Mouse (Mus musculus) urinary bladder, postnatal 4 days (tissue): ENCODE data around the gene Slc10a7.
A peak's percentile ranks its signal among the peaks of the same experiment; 100 is the strongest.

Experiments
- DNase-seq, 2 experiments: peaks; one replicate each; pipeline ENCODE4 v3.0.0; 2021 to 2022; ENCODE audit warnings: low spot score in 2 of 2

The Slc10a7 gene

DNA sequence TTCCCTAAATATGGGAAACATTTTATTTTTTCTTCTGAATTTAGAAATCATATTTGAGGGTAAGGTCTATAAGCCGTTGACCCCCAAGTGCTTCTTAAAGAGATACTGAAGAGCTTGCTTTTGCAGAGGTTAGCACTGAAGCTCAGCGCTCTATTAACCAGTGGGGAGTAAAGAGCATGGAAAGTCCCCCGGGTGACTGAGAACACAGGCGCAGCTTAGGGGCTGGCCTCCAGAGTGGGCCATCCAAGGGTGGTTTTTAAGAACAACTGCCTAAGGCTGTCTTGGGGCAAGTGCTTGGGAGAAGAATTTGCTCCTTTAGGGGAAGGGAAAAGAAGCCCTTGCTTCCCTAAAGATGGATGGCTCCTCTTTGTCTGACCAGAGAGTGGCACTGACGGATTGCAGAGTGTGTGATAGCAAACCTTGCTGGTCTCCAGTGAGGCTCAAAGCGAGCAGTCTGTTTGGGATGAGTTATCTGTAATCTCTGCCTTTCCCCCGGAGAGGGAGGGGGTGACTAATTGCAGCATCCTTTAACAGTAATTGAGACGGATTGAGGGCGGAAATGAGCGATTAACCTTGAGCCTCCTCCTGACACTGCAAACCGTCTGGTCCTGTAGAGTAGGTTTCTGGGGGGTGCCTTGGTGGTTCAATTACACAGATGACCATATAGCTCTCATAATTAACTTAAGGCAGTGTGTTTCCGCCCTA, 115.7 kb downstream of the Slc10a7 start:
- DNase-seq, result no peak

- no peak for DNase-seq
These were observed 117.5 kb downstream of the Slc10a7 start for GRCm38 (mm10) chr8:78626632-78627031.

DNA sequence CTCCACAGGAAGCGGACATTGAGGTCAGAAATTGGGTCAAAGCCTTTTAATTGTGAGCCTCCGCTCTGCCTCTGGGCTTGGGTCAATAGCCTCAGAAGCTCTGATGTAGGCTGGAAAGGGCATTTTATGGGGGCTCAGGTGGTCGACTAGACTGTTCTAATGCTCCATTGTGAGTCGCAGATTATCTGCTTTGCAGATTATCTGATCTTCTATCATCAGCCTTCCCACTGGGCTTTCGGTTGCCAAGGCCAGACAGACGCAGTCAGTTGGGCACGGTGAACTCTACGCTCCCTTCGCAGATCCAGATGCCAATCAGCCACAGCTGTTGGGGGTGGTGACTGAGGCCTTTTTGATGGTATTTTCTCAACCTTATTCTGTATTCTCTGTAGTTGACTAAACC, 118.6 kb downstream of the Slc10a7 start:
- no peak for DNase-seq

DNA sequence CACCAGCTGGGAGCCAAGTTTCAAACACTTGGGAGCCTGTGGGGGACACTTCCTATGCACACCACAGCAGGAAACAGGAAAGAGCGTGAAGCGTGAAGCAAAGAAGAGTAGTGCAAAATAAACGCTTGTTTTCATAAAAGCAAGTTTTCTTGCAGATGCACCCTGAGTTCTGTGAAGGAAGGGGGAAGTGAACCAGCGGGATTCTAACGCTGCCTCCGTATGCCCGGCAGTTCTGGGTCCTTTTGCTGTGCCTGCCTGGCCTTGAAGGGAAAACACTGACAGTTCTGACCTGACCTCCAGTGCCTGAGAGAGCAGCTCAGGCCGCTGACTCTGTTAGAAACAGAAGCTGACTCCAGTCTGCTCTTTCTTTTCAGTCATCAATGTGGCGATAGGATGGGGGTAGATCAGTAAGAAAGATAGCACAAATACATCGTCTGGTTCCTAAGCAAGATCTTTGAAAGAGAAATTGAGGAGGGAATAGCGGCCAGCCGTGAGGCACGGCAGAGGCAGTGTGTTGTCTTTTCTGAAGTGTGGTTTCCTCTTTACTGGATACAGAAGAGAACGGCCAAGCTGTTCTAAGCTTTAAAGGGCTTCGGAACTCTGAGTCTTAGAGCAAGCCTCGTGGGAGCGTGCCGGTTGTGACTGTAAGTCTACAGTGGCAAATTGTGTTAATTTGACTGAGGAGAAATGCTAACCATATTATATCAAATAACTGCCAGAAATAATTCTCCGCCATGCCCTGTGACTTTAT, 121.4 kb downstream of the Slc10a7 start:
- no peak for DNase-seq

DNA sequence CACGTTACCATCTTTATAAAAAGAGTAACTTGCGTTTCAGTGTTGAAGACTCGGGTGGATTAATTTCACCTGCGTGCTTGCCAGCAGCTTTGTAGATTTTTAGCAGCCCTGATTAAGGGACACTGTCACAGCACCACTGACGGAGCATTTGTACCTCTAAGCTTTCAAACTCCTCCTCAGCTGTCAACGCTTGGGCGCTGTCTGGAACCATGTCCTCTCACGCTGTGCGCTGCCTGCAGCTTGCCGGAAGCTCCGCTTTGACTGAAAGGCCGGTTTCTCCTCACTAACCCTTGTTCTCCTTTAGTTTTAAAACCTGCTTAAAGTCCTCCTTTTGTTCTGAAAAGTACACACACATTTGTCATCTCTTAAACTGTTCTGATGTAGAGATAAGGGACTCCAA, 123.9 kb downstream of the Slc10a7 start:
- DNase-seq, result no peak

- no peak for DNase-seq
These were observed 124.9 kb downstream of the Slc10a7 start for GRCm38 (mm10) chr8:78634018-78634417.

DNA sequence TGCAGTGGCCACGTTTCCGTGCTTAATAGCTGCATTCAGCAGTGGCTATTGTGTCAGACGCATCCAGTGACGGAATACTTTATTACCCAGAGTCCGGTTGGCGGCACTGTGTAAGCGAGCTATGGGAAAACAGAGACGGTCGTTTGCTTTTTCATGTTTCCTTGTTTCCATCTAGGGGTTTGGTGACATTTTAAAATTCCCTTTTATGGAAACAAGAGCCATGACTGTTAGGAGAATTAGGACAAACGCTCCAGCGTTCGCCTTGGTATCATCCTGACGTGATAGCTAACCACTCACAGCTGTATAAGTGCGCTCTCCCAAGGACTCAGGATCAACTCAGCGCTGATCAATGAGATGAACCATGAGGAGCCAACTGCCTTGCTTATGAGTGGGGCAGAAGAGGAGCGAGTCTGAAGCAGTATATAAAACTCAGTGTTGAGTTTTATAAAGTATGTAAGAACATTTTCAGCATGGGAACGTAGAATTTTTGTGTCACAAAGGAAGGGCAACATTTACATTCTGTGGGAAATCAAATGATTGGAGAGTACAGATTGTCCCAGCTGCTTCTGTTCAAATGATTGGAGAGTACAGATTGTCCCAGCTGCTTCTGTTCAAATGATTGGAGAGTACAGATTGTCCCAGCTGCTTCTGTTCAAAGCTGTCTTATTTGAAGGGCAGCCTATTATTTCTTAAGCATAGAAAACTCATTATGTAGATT, 125.5 kb downstream of the Slc10a7 start:
- DNase-seq, result no peak

DNA sequence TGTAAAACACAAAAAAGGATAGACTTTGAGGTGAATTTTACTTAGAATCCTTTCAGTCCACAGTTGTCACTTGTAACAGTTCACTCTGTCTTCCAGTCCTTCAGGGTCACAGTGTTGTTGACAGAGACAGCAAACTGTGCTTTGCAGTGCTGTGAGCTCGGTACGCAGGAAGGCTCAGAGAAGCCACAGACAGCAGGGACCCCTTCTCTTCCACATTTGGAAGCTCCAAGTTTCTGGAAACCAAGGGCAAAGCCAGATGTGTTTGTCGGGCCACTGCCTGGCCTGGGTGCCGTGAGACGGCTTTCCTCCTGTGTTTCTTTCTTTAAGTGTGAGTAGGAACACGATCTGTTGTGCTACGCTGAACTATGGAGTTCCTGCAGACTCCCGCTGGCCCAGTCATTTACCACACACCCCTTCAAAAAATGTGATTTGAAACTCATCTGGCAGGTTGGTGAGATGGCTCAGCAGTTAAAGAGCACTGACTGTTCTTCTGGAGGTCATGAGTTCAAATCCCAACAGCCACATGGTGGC, 126.2 kb downstream of the Slc10a7 start:
- no peak for DNase-seq

- DNase-seq, result no peak
These were observed 132.8 kb downstream of the Slc10a7 start for GRCm38 (mm10) chr8:78641919-78642318.

DNA sequence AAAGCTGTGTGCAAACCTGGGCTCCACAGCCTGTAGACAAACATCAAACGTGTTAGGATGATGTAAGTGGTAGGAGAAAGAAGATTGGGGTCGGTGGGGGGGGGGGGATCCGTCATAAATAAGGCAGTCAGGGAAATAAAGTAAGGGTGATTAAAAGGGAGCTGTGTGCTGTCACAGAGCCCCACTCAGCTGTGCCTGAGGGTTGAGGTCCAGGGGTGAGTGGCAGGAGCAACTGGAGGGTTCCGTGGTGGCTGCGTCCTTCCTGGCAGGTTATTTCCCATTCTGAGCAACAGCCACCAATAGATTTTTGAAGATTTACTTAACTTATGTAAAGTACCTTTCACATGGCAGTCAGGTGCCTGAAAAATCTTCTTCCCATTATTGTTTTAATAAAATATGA, 133.2 kb downstream of the Slc10a7 start:
- no peak for DNase-seq

GRCm38 (mm10) chr8:78647000-78647656, 138.0 kb downstream of the Slc10a7 start:
- DNase-seq, result no peak

DNA sequence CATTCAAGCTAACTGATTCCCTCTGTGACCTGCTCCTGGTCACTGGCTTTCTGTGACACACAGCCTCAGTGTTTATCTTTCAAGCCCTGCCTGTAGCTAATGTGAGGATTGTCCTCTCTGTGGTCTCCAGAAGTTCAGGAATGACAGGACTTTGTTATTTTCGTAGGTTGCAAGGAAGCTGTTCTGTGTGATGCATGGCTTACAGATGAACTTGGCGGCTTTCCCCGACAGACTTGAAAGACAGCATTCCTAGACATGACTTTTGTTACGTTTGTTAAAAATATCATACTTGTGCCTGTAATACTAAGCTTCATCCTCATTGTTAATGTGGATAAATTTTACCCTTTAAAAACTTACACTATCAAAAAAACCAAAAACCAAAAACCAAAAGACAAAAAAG, 138.7 kb downstream of the Slc10a7 start:
- no peak for DNase-seq

DNA sequence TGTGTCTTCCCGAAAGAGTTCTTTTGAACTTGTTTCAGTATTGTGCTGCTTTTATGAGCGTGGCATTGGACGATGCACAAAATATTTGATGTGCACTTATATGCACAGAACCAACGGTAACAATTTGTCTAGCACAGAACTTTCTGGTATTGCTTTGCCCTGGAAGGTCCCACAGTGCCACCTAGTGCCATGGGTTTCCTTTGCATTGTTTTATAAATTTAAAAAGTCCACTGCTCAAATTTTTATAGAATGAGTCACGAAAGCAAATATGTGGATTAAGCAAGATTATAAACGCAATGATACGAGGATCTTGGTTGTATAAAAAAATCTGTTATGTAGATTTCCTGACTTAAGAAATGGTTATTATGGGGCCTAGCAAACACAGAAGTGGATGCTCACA, 139.8 kb downstream of the Slc10a7 start:
- DNase-seq, result peak; percentile 52 to 74

DNA sequence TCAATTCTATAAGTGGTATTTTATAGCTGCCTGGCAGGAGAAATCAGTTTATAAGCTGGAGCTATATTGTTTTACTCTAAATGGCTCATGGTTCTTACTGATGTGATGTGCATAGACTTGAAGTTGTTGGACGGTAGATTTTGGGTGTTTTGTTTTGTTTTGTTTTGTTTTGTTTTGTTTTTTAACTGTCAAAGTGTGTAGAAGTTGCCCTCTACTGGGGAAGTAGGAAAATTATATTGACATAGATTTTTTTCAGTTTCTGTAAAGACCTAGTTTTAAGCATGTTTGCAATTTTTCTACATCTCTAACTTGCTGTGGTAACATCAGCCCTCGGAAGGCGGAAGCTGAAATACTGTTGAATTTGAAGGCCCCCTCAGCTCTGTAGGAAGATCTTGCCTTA, 142.5 kb downstream of the Slc10a7 start:
- no peak for DNase-seq

GRCm38 (mm10) chr8:78655351-78656045, 146.4 kb downstream of the Slc10a7 start:
- DNase-seq, result no peak

DNA sequence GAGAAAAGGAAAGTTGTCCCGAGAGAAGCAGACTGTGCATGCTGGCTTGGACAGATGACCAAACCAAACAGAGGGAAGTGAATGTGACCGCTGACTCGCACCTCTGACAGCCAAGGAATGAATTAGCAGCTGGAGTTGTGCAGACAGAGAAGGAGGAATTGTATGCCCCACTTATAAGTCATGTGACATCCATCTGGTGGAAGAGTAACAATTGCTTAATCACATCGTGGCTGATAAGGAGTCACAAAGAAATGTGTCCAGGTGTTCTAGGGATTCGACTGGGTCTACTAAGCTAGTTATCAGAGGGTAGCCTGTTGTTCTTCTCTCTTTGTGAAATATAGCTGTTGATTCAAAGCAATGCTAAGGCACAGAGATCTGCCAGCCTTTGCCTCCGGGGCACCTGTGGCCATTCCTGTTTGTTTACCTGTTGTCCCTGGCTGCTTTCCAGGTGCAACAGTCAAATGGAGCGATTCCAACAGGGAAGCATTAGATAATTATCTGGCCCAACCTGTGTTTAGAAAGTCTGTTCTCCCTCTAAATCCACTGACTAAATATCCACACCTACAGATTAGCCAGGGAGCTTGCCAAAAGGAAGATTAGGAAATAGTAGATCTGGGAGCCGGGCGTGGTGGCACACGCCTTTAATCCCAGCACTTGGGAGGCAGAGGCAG, 147.7 kb downstream of the Slc10a7 start:
- no peak for DNase-seq

DNA sequence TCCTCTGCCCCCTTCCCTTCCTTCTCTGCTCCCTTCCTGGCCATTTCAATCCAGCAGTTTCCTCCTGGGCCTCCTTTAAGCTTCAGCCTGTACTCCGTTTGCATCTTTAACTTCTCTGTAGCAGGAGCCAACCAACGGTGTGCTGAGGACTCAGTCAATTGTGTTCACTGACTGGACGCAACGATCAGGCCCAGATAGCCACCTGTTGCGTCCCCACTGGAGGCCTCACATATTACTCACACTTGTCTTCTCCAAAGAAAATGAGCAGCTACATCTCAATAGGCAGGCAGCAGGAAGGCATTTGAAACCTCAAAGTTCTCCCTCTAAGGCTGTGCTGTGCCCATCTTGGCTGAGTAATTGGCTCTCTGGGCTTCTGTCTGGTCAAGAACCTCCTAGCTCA, 149.0 kb downstream of the Slc10a7 start:
- no peak for DNase-seq

DNA sequence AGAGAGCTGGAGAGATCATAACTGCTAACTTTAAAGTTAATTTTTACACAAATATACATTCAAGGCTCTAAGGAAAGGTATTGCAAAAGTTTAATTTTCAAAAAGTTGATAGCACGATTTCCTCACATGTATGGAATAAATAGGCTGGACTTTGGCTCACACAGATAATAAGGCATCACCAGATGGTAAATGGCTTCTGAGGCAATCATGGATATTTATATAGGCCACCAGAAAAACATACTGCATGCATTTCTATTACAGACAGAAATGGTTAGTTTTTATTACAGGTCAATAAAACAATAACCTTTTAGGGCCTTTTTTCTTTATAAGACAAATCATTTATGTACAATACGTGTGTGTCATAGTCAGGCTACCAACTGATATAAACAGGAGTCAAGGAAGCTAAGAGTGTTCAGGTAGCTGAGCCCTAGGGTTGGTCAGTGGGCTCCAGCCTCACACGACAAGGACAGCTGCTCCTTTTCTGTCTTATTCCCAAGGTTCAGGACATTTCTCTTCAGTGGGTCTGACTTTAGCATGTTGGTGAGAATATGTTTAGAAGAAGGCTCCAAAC, 150.6 kb downstream of the Slc10a7 start:
- DNase-seq, result no peak

GRCm38 (mm10) chr8:78664306-78664940, 155.3 kb downstream of the Slc10a7 start:
- DNase-seq, result no peak

GRCm38 (mm10) chr8:78667399-78667798, 158.3 kb downstream of the Slc10a7 start:
- no peak for DNase-seq
